Mouse (Mus musculus) adrenal gland, adult (tissue): ENCODE data around the gene Elp5.
"Not testable (repeated sequence)": the region's sequence is repeated elsewhere in the genome, so short reads cannot be mapped to it uniquely, and the experiment has no call there.

ENCODE experiments used
- DNase-seq, 2 experiments: peaks; one replicate each; pipeline ENCODE4 v3.0.0; 2022 to 2023; ENCODE audit warnings: low spot score in 1 of 2; ENCODE audit not compliant: inconsistent age in 2 of 2

Gene Elp5

GRCm38 (mm10) chr11:69982225-69982624, at the start of gene Elp5:
Gene Elp5 (minus strand): TSS chr11:69982517.
- DNase-seq, result peak in 1 of 2 experiments; percentile 56

GRCm38 (mm10) chr11:70031321-70031670, 49.0 kb upstream of the Elp5 start:
- no peak for DNase-seq

- DNase-seq, result no peak
Observed at GRCm38 (mm10) chr11:70030651-70031320, 48.5 kb upstream of the Elp5 start.

GRCm38 (mm10) chr11:70029829-70030550, 47.7 kb upstream of the Elp5 start:
- no peak for DNase-seq

- DNase-seq, result peak; percentile 67 to 77
Observed at GRCm38 (mm10) chr11:70029130-70029801, 46.9 kb upstream of the Elp5 start.

- DNase-seq, result no peak
Observed at GRCm38 (mm10) chr11:70028401-70029129, 46.2 kb upstream of the Elp5 start.

GRCm38 (mm10) chr11:70027397-70027796, 45.1 kb upstream of the Elp5 start:
- no peak for DNase-seq

- no peak for DNase-seq
Observed at GRCm38 (mm10) chr11:70026689-70027088, 44.4 kb upstream of the Elp5 start.

GRCm38 (mm10) chr11:70024151-70024514, 41.8 kb upstream of the Elp5 start:
- no peak for DNase-seq

- DNase-seq, result no peak
Observed at GRCm38 (mm10) chr11:70023481-70024150, 41.3 kb upstream of the Elp5 start.

- peak; percentile 99 for DNase-seq
Observed at GRCm38 (mm10) chr11:70021264-70022132, 39.2 kb upstream of the Elp5 start.

GRCm38 (mm10) chr11:70020731-70021263, 38.5 kb upstream of the Elp5 start:
- peak; percentile 81 to 92 for DNase-seq

- peak in 1 of 2 experiments; percentile 60 for DNase-seq
Observed at GRCm38 (mm10) chr11:70020022-70020631, 37.8 kb upstream of the Elp5 start.

GRCm38 (mm10) chr11:70019495-70020021, 37.2 kb upstream of the Elp5 start:
- no peak for DNase-seq

- peak; percentile 58 to 78 for DNase-seq
Observed at GRCm38 (mm10) chr11:70018131-70018990, 36.0 kb upstream of the Elp5 start.

- no peak for DNase-seq
Observed at GRCm38 (mm10) chr11:70017199-70017767, 35.0 kb upstream of the Elp5 start.

- DNase-seq, result no peak
Observed at GRCm38 (mm10) chr11:70016669-70017068, 34.4 kb upstream of the Elp5 start, which contains the start of gene Dlg4. Gene Dlg4 (plus strand): TSS chr11:70016942.

GRCm38 (mm10) chr11:70016177-70016576, 33.9 kb upstream of the Elp5 start:
- DNase-seq, result not testable (repeated sequence)
